Mouse (Mus musculus) right cerebral cortex, postnatal 14 days (tissue): ENCODE data around the gene Cldn7.

Source experiments
- DNase-seq: peaks from one replicate; pipeline ENCODE4 v3.0.0; 2022

The Cldn7 gene

DNA sequence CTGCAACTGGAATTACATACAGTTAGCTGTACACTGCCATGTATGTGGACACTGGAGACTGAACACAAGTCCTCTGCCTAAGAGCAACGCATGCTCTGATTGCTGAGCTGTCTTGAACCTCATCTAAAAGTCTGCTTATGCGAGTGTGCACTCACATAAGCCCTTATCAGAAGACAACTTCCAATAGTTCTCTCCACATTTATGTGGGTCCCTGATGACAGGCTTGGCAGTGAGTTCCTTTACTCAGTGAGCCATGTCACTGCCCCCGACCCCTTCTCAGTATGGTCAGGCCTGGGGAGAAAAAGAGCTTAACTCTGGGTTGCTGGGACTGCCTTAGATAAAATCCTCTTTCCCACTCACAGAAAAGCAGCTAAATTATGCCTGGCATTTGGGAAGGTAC lies 52.1 kb downstream of the Cldn7 start, which contains the start of gene Dlg4:
Gene Dlg4 (plus strand): TSS at position 274 of the 400 bp plus-strand sequence.
- no peak for DNase-seq

DNA sequence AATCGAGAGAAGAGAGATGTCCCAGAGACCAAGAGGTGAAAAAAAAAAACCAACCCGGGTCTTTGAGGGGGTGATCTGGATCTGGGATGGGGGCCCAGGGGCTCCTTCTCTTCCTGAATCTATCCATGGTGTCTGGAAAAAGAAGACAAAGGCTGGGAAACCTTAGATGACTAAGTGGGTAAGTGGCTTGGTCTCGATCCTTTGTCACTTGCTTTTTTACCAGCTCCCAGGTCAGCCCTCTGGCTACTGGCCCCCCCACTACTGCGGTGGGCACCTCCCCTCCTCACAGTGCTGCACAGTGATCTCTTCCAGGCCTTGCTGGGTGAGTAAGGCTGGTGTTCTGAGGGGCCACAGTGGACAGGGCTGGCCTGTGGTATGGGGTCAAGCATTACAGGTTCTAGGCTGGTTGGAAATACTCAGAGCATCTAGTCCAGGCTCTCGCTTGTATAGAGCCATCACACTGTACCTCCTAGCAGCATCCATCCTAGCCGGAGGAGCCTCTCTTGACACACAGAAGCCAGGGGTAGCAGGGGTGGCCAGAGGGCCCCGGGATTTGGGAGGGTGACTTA lies 52.7 kb downstream of the Cldn7 start:
- no peak for DNase-seq
